Mouse (Mus musculus) thymus, postnatal 10 days (tissue): ENCODE results near the gene Zfp607b.

Source experiments
- DNase-seq, 2 experiments: peaks; one replicate each; pipeline ENCODE4 v3.0.0; 2021; ENCODE audit warnings: low spot score in 2 of 2

The Zfp607b gene

DNA sequence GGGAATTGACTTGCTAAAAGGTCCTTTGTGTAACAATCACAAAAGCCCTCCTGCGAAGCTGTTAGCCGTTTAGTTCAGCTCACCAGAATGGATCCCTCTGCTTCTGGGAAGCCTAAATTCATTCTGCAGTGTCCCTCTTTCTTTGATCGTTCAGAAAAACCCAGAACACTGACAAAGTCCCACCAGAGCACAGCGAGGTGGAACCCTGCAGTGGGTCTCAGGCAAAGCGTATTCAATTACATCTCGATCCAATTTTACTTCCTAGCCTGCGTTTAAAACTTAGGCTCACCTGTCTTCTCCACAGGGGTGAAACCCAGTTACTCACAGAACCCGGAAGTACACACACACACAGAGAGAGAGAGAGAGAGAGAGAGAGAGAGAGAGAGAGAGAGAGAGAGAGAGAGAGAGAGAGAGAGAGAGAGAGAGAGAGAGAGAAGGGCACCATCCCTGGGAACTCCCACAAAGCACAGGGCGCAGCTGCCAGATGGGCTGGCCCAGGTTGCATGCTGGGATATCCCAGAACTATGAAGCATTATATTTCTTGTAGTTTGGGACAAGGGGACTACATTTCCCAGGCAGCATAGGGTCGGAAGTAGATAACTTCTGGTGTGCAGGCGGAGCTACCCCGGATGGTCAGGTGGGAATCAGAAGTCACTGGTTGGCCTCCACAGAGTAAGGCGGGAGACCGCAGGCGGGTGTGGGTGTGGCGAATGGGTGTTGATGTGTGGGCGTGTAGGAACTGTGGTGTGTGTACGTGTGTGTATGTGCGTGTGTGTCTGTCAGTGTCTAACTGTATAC, at the start of gene Zfp607b:
Gene Zfp607b (plus strand): TSS at position 526 of the 798 bp plus-strand sequence.
- peak; percentile 84 to 93 for DNase-seq

DNA sequence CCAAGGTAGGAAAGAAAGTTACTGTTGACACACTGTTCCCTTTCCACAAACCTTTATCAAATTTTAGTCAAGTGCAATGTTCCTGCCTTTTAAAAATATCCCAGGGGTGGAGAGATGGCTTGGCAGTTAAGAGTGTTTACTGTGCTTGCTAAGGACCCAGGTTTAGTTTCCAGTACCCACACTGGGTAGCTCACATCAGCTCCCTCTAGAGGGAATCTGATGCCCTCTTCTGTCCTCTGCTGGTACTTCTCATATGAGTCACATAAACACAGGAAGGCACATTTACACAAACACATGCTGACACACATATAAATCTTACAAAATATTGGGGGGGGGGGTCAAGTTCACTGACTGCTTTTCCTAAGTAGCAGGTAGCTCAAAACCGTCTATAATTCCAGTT, 44.7 kb upstream of the Zfp607b start:
- no peak for DNase-seq

DNA sequence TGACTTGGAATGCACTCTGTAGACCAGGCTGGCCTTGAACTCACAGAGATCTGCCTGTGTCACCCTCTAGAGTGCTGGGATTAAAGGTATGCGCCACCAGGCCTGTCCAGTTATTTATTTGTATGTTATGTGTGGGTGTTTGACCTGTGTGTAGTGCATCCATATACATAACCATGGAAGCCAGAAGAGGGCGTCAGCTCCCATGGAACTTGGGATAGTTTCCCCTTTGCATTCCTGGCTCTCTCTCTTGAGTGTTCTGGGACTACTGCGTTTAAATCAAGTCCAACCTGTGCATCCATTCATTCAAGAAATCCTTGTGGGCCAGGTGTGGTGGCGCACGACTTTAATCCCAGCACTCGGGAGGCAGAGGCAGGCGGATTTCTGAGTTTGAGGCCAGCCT, 42.6 kb upstream of the Zfp607b start:
- no peak for DNase-seq

DNA sequence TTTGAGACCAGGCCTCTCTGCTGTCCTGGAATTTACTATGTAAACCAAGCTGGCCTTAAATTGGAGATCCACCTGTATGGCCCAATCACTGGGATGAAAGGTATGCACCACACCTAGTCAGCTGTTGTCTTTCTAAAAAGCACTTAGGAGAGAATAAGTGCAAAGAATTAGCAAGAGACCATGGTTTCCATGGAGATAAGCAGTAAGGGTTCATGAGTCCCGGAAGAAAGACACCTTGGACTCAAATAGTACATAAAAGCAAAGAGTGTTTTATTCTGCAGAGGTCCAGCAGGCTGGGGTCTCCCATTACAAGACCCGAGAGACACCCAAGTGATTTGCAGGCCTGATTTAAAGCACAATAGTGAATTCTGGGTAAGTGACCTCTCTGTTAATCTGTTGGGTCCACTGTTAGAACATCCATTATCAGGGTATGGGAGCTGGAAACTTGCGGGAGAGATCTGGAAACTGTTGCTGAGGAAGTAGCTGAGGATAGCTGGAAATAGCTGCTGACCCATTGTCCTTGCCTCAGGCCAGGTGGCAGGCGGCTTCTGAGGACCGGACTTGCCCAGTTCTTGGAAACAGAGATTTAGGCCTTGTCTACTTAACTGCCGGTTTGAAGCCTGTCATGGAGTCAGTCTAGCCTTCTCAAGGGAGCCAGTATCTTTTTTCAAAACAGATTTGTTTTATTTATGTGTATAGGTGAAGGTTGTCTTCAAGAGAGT, 41.7 kb upstream of the Zfp607b start:
- no peak for DNase-seq

DNA sequence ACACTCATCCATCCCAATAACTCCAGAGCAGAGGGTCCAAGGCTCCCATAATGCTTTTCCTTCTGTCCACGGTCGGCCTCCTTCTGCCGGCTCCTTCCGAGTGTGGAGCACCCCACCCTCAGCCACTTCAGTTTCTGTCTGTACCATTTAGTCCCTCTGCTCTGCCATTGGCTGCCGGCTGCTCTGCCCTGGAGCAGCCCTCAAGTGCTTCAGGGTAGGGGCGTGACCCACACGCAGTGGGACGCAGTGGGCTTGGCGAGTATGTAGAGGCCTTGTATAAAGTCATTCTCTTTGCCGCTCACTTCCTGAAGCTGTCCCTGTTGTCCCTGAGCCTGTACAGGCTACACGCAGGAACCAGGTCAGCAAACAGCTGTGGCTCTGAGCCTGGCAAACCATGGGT, 39.4 kb upstream of the Zfp607b start:
- DNase-seq: no peak

DNA sequence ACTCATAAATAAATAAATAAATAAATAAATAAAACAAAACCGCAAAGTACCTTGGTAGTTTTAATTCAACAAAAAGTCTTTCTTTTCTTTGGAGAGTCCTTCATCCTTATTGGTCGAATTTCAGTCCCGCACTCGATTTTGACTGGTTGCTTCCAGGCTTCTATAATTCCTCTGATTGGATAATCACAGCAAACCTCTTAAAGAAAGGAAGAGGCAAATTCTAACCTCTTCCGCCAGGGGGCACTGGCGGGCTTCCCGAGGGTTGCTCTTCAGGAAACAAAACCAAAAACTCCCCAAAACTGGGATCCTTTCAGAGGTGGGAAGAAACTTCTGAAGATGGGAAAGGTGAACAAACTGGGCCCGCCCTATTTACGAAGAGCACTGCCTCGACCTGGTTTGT, 38.2 kb upstream of the Zfp607b start:
- DNase-seq: peak; percentile 35 to 72

DNA sequence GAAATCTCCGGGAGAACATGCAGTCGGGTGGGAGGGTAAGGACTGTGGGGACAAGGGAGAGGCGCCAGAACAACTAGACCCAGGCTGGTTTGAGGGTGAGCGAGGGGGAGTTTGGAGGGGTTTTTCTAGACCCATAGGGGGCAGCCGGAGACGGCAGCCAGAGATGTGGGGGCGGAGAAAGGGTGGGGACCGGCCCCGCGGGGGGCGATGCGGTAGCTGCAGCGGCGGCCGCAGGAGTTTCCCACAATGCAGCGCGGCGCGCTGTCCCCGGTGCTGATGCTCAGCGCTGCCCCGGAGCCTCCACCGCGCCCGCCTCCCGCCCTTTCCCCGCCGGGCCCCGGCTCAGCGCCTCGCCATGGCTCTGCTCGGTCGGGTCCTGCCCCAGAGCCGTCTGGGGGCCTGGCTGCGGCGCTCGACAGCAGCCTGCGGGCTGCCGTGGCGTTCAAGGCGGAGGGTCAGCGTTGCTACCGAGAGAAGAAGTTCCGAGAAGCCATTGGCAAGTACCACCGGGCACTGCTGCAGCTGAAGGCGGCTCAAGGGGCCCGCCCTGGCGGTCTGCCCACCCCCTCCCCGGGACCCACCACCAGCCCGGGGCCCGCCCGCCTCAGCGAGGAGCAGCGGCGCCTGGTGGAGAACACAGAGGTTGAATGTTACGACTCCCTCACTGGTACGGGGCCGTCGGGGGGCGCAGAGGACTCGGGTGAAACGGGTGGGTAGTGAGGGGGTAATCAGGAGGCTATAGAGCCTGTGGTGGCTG, 35.3 kb upstream of the Zfp607b start, which contains the start of gene Ttc9b:
Gene Ttc9b (plus strand): TSS at position 235 of the 757 bp plus-strand sequence.
- DNase-seq: peak; percentile 39 to 66

DNA sequence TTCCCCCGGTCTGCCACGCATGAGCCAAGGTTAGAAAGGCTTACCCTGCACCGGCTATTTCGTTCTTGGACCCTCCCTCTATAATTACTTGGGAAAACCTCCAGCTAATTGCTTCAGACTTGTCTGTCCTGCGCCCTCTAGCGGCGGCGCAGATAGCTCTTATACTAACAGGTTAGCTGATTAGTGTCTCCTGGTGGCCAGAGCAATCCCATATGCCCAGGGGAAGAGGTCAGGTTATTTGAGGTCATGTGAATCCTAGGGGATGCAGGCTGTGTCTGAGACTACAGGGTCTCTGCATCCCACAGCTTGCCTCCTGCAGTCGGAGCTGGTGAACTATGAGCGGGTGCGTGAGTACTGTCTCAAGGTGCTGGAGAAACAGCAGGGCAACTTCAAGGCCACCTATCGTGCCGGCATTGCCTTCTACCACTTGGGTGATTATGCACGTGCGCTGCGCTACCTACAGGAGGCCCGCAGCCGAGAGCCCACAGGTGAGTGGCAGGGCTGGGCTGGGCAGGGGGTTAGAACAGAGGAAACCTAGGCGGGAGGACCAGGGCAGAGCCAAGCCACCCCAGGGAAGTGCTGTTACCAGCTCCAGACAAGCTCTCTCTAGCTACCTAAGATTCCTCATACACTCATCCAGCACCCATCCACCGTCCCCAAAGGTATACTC, 34.4 kb upstream of the Zfp607b start:
- DNase-seq: peak in 1 of 2 experiments; percentile 27

DNA sequence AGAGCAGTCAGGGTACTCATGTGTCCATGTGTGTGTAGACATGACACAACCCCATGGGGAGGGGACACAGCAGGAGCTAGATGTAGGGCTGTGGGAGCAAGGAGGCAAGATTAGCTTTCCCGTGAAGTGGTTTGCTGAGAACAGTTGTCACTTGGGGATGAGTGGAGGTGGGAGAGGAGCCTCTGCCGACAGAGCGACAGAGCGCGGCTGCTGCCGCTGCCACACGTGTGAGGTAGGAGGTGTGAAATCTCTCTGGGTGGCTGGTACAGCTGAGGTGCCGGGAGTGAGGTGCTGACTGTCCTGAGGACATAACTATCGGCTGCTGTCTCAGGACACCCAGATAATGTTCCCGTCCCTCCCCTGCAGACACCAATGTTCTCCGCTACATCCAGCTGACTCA, 33.6 kb upstream of the Zfp607b start:
- DNase-seq: no peak

DNA sequence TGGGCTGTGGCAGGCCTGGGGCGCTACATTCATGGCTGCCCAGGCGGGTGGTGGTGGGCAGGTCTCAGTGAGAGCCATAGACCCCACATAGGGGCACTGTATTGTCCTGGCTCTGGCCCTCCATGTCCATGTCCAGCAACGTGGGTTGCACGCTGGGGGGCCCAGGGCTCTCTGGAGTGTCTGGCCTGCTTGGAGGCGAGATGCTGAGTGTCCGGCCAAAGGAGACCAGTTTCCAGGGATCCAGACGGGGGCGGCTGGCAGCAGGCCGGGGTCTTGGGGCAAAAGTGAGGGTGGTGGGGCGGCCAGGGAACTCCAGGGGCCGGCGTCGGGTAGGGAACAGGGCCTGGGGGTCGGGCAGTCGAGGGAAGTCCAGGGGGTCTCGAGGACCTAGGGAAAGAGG, 32.5 kb upstream of the Zfp607b start:
- no peak for DNase-seq

DNA sequence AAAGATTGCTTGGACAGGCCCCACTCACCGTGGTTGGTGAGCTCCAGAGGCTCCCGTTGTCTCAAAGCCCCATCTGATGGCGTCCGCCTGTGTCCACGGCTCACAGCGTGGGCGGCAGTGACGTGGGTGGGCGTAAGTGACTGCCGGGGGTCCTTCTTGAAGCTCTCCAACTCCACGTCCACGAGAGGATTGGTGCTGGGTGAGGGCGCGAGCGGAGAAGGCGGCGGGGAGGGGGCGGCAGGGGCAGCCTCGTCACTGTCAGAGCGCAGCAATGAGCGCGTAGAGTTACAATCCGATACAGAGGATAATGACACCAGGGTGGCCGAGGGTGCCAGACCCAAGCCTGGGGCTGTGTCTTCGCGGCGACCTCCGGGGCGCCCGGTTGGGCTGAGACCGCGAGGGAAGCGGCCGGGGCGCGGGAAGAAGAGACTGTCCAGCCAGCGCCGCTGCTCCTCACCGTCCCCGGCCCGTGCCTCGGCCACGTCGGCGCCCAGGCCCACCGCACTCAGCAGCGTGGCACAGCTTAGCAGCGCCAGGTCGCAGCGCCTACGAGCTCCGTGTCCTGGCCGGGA, 31.2 kb upstream of the Zfp607b start:
- no peak for DNase-seq

DNA sequence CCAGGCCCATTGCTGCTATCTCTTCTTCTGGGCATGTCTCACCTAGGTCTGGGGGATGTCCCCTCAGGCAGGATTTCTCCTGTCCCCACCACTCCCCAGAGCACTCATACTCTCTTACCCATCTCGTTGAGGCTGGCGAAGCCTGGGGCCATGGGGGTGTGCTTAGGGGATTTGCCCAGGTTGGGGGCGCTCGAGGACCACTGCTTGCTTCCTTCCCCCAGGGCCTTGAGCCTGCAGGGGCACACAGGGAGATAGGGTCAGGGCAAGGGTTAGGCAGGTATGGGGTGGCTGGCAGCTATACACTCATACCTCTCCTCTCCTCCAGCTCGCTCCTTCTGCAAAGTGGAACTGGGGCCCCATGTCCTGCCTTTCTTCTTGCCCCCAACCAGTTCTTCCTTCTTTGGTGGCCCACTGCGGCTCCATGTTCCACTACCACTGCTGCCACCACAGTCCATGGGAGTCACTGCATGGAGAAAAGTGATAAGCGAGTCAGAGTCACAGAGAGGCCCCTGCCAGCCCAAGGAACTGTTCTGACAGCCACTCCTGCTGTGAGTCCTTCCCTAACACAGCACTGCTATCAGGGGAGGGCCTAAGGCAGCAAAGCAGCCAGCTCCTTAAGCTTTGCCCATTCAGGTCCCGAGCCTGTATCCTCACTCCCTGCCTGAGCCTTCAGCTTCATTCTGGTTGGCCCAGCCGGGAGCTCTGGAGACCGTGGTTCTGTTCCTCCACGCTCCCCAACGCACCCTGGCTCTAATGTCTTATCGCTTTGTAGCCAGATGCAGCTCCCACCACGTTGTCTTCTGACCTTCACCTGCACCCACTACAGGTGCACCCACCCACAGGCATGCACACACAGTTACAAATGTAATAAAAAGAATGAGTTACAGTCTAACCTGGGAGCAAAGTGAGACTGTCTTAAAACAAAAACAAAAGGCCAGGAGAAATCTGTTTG, 30.2 kb upstream of the Zfp607b start:
- no peak for DNase-seq

DNA sequence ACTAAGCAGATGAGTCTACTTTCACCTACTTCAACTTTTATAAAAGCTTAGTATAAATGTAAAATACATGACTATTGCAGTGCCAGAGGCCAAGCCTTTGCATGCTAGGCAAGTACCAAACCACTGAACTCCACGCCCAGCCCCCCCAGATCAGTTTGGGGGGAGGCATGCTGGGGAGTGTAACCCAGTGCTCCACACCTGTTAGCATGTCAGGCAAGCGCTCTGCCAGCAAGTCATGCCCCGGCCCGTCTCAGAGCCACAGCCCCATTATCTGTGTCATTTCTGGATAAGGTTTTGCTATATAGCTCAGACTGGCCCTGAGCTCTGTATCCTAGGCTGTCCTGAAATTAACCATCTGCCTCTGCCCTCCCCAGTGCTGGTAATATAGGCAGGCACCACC, 27.1 kb upstream of the Zfp607b start:
- no peak for DNase-seq

DNA sequence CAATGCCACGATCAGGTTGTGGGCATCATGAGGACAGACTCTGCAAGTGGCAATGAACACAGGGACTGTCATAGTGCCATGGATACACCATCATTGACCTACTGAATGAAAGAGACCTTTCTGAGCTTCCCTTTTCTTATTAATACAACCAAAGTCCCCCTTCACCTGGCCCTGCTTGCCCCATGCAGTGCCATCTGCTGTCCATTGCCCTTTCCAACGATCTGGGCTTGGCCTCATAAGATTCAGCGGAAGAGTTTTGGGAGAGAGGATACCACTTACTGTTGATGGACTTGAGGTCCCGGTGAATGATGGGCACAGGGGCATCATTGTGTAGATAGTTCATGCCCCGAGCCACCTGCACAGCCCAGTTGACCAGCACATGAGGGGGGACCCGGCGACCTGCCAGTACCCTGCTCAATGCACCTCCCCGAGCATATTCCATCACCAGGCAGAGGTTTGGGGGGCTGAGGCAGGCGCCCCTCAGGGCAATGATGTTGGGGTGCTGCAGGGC, 16.0 kb upstream of the Zfp607b start:
- DNase-seq: no peak

DNA sequence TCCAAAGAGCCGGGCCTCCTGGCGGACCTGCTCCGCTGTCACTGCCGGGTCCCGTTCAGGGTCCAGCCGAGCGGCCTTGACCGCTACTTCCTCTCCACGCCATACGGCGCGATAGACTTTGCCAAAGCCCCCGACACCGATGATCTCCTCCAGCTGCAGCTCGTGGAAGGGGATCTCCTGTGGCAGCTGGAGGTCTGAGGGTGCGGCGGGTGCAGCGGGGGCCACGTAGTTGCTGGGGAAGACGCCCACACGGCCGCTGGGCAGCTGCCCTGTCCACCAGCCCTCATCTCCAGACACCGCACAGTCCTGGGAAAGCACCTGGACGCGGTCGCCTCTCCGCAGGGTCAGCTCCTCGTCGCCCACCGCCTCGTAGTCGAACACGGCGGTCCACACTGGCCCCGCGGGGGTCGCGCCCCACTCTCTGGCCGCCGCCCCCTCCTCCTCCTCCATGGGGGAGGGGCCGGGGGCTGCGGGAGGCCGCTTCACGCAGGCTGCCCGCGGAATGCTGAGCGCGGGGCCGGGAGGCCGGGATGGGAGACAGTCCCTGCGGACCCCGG, 15.5 kb upstream of the Zfp607b start:
- DNase-seq: peak; percentile 15 to 42

DNA sequence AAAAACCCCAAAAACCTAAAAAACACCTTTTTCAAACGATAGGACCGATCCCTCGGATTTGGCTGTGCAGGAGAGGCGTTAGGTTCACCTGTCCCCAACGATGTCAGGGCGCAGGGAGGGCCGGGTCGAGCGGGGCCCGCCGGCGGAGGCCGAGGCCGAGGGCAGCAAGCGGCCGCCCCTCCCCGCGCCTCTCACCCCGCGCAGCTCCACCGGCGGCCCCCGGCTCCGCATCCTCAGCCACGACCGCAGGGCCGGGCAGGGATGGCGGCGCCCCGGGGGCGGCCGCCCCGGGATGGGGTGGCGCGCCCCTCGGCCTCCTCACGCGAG, 15.0 kb upstream of the Zfp607b start:
- DNase-seq: no peak

DNA sequence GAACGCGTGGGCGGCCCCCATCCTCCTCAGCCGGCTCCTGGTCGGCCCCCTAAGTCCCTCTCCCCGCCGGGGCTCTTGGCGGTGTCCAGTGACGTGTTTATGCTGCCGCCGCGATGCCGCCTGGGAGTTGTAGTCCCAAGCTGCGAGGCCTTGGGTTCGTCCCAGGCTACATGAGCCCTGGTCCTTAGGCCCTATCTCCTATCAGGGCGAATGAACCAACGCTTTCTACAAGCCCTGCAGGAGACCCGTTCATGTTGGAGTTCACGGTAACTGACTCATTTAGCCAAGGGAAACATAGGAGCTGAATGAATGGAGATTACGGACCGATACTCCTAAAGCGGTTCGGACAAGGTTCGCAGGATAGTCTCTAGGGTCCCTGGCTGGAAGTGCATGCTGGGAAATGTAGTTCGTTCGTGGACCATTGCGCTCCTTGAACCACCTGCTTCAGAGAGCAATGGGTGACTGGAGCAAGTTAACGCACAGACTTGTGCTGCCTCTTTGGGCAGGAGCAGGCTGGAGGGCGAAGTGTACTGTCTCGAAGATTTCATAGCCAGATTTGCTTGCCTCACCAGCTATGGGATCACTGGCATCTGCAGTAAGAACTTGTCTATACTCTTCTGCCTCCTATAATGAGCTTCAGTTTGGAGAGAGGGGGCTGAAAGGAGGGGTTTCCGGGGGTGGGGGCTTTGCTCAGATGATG, 14.5 kb upstream of the Zfp607b start, which contains the start of gene Map3k10:
Gene Map3k10 (minus strand): TSS at position 77 of the 700 bp plus-strand sequence.
- DNase-seq: peak; percentile 92 to 93

DNA sequence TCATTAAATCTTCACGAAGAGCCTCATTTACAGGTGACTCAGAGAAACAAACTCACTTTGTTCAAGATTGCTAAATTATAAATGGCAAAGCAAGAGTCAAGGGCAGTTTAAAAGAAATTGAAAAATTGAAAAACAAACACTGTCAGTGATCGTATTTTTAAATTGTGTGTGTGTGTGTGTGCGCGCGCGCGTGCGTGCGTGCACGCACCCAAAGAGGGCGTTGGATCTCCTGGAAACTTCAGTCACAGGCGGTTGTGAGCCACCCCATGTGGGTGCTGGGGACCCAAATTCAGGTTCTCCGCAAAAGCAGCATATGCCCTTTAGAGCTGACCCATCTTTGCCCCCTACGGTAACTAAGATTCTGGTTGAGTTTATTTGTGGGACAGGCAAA, 13.9 kb upstream of the Zfp607b start:
- DNase-seq: no peak

DNA sequence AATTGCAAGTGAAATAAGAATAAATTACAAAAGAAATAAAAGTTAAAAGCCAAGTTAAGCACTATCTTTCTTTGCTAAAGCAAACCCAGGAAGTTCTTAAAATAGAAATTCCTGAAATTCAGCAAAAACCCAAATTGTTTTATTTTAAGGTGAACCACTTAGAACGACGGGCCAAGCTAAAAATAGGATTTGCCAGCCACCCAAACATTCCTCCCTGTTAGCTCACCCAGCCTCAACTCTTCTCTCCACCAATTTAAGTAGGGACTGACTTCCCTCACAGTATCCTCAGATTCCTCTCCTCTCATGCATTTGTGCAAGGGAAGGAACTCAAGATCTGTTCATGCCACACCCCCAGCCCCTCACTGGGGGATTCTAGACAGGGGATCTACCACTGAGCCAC, 5.9 kb upstream of the Zfp607b start:
- DNase-seq: no peak
